Mouse (Mus musculus): Measurements from ENCODE around the gene Gabra5.

- TF ChIP-seq CTCF (IDR thresholded peaks at IDR 0.05; ENCODE audit: borderline replicate concordance, control insufficient read depth, extremely low read depth, insufficient read depth, low read length, poor library complexity): no peak
- no peak for TF ChIP-seq POLR2A (IDR thresholded peaks at IDR 0.05; ENCODE audit: control insufficient read depth, extremely low read depth, insufficient read depth, low read length, poor library complexity)
Measured at GRCm38 (mm10) chr7:57486907-57487306, 23.0 kb downstream of the Gabra5 start.

Data from thymus, adult 2 months (tissue).